Mouse (Mus musculus): ENCODE results near the gene Dap. TPM values are rescaled to one million over a fixed set of nuclear protein-coding genes. Genes with fewer than 3 reads are reported as not detected.
A peak's percentile ranks its signal among the peaks of the same experiment; 100 is the strongest.

Dap gene
- 44.0 and 103 TPM in 2 replicates for total RNA-seq (2017)

DNA sequence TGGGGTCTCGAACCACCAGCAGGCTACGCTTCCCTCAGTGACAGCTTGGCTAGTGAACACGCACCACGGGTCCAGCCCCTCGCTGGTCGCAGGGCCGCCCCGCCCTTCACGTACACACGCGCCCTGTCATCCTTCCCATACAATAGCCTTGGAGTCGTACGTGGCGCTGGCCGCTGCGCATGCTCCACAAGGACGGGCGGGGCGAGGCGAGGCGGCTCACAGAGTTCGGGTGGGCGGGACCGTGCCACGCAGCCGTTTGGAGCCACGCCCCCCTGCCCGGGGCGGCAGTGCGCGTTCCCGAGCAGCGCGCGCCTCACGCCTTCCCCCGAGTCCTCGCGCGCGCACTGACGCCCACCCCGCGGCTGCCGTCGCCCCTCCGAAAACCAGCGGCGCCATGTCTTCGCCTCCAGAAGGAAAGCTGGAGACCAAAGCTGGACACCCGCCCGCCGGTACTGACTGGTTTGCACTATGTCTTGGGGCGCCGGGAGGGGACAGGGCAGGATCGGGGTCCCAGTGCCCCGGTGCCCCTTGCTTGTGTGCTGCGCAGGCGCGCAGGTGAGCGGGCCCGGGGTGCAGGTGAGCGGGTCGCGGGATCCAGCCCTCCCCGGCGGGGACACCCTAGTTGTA is at the start of gene Dap:
Gene Dap, plus strand, starts transcription at position 180 of the 627 bp plus-strand sequence.
- ATAC-seq (replicated peaks in 1 of 2; ENCODE audit: insufficient read depth in 1 of 2, low FRiP score in 2 of 2, low TSS enrichment in 1 of 2, low read depth in 1 of 2, poor library complexity in 2 of 2, severe bottlenecking in 2 of 2), result peak; percentile 93 to 95

DNA sequence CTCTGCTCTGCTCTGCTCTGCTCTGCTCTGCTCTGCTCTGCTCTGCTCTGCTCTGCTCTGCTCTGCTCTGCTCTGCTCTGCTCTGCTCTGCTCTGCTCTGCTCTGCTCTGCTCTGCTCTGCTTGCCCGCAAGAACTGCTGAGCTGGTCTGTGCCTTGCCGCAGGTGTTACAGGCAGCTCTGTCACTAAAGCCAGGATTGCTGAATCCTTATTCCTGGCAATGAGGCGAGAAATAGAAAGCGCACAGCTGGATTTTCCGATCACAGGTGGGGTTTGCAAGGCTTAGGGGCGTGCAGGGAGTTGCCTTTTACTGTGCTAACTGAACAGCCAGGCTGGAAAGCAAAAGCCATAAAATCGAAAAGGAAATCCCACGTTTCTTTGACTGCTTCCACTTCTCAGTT is 47.5 kb upstream of the Dap start:
- ATAC-seq (replicated peaks in 1 of 2; ENCODE audit: insufficient read depth in 1 of 2, low FRiP score in 2 of 2, low TSS enrichment in 1 of 2, low read depth in 1 of 2, poor library complexity in 2 of 2, severe bottlenecking in 2 of 2), result no peak

DNA sequence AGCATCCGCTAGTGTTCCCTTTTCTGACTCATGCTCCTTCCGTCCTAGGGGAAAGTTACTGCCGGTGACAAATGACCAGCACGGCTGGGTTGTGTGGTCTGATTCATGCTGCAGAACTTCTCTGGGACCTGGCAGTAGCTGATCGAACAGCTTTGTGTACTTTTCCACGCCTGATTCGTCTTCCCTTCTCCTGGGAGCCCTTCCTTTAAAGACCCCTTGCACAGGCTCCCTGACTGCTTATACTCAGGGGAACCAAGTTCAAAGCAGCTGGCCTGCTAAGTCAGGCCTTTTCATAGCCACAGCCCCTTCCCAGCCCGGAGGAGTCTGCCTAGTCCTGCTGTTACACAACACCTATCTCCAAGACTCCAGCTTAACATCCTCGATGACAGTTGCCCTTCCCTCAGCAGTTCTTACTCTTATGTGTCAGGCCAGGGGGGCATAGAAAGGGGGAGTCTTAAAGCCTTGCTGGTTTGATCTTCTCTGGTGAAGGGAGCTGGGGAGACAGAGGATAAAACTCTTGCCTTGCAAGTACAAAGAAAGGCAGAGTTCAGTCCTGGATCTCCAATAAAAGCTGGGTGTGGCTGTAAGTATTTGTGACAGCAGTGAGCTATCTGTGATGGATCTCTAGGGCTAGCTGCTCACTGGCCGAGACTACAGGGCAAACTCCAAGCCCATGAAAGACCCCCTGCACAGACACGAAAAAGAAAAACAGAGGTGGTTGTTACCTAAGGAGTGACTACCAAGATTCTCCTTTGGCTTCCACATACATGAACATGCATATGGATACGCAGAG is 39.3 kb upstream of the Dap start:
- no peak for ATAC-seq (replicated peaks in 1 of 2; ENCODE audit: insufficient read depth in 1 of 2, low FRiP score in 2 of 2, low TSS enrichment in 1 of 2, low read depth in 1 of 2, poor library complexity in 2 of 2, severe bottlenecking in 2 of 2)

DNA sequence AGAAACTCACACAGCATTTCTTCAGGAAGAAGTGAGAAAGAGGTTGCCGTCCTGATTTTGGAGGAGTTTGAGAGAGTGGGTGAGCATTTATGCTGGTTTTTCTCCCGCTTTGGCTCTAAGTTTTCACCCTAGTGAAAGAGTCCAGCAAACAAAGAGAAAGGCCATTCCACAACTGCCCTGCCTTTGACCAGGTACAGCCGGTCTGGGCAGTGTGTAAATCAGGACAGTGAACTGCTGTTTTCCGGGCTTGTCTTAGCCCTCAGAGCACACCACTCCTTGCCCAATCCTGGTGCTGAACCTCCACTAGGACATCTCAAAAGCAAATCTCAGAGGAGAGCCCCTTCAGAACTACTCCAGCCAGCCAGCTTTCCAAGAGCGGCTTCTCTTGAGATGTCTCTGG is 38.6 kb upstream of the Dap start:
- no peak for ATAC-seq (replicated peaks in 1 of 2; ENCODE audit: insufficient read depth in 1 of 2, low FRiP score in 2 of 2, low TSS enrichment in 1 of 2, low read depth in 1 of 2, poor library complexity in 2 of 2, severe bottlenecking in 2 of 2)

DNA sequence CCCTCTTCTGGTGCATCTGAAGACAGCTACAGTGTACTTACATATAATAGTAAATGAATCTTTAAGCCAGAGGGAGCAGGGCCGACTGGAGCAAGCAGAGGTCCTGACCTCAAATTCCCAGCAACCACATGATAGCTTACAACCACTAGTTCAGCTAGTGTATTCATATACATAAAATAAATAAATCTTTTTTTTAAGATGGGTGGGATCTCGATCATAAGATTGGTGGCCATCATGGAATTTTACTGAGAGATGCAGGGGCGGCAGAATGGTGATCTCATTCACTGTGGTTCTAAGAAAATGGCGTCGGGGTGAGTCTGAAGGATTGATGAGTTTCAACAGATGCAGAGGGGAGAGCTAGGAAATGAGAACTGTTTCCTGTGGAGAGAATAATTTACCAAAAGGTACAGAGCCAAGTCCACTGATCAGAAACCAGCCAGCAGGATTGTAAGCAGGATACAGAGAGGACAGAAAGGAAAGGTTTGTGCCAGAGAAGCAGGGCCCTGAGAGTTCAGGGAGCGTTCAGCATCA is 37.7 kb upstream of the Dap start:
- no peak for ATAC-seq (replicated peaks in 1 of 2; ENCODE audit: insufficient read depth in 1 of 2, low FRiP score in 2 of 2, low TSS enrichment in 1 of 2, low read depth in 1 of 2, poor library complexity in 2 of 2, severe bottlenecking in 2 of 2)

DNA sequence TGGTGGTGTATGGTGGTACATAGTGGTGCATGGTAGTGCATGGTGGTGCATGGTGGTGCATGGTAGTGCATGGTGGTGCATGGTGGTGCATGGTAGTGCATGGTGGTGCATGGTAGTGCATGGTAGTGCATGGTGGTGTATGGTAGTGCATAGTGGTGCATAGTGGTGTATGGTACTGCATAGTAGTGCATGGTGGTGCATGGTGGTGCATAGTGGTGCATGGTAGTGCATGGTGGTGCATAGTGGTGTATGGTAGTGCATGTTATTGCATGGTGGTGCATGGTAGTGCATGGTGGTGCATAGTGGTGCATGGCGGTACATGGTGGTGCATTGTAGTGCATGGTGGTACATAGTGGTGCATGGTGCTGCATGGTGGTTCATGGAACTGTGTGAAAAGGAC is 31.6 kb upstream of the Dap start:
- ATAC-seq (replicated peaks in 1 of 2; ENCODE audit: insufficient read depth in 1 of 2, low FRiP score in 2 of 2, low TSS enrichment in 1 of 2, low read depth in 1 of 2, poor library complexity in 2 of 2, severe bottlenecking in 2 of 2), result no peak

DNA sequence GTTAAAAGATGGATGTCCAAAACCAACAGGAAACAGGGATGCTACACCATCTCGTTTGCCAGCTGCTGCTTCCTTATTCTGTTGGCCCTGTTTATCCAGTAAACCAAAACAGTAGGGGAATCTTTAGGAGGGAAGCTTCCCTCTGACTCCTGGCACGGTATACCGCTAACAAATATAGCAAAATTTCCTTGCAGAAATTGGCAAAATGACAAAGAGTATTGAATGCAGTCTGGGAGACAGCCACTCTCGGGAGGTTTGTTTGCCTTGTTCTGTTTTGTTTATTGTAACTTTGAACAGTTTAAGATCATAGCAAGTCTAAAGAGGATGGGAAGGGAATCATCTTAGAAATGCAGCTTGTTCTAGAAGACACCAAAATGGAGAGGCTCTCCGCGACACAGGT is 28.3 kb upstream of the Dap start:
- no peak for ATAC-seq (replicated peaks in 1 of 2; ENCODE audit: insufficient read depth in 1 of 2, low FRiP score in 2 of 2, low TSS enrichment in 1 of 2, low read depth in 1 of 2, poor library complexity in 2 of 2, severe bottlenecking in 2 of 2)

DNA sequence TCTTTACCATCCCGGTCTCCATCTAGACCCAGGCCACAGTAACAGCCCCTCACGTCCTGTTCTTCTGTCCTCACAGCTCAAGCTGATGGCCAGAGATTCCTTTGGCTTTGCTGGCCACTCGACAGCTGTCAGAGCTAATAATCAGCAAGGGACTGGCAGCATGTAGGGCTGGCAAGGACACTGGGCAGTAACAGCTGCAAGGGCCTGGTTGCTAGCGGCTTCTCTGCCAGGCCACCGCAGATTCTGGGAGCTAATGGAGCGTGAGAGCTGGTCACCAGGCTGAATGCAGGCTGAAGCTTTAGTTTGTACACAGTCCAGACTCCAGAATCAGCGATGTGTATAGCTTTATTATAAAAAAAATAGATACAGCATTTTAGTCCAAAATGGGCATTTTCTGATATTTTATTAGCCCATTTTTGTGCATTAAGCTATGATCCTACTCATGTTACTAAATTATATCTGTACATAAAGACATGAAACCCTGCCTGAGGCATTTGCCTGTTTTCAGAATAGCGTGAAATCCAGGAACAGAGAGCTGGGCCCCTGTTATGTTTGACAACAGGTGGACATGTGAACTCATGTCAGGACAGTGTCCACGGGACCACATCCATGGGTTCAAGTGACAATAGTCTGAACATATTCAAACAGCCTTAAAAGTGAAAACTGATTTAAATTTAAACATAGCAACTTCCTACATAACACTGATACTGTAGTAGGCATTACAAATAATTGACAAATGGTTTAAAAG is 16.6 kb upstream of the Dap start:
- no peak for ATAC-seq (replicated peaks in 1 of 2; ENCODE audit: insufficient read depth in 1 of 2, low FRiP score in 2 of 2, low TSS enrichment in 1 of 2, low read depth in 1 of 2, poor library complexity in 2 of 2, severe bottlenecking in 2 of 2)

DNA sequence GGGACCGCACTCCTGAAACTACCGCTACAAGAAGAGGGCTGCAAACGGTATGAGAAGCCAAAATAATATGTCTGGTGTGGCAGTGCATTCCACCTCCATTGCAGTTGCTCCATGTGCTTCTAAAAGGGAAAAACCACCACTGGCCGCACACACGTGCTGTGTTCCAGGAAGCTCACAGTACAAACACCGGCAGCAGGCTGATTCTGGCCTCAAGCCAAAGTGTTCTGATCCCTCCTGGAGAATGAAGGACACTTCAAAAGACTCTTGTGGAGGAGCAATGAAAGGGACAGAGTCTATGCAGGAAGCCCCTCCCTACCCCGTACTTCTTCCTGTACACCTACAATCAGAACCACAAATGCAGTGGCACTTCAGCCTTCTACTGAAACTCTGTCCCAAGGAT is 12.2 kb upstream of the Dap start:
- no peak for ATAC-seq (replicated peaks in 1 of 2; ENCODE audit: insufficient read depth in 1 of 2, low FRiP score in 2 of 2, low TSS enrichment in 1 of 2, low read depth in 1 of 2, poor library complexity in 2 of 2, severe bottlenecking in 2 of 2)

DNA sequence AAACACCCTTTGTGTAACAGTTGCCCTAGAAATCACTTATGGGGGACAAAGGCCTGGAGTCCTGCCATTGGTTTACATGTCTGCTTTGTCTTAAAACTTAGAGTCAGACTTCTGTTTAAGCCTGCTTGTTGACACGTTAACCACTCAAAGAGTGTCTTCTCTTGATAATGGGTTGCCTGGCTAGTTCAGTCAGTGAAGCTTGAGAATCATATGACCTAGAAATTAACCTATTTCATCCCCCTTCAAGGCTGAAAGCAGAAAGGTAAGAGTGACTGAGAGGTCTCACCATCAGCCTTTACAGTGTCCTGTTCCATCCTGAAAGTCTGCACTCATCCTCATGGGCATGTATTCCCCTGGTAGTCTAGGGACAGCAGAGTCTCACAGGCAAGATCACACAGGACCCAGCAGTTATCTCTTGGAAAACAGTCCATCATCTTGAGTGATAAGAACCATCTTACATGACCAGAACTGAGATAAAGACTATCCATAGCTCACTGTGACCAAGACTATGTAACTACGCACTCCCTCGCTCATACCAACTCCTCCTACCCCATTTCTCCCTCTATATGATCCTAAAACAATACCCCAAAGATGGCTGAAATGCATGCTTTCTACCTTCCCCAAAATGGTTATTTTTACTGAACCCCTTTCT is 10.4 kb upstream of the Dap start:
- ATAC-seq (replicated peaks in 1 of 2; ENCODE audit: insufficient read depth in 1 of 2, low FRiP score in 2 of 2, low TSS enrichment in 1 of 2, low read depth in 1 of 2, poor library complexity in 2 of 2, severe bottlenecking in 2 of 2), result no peak

DNA sequence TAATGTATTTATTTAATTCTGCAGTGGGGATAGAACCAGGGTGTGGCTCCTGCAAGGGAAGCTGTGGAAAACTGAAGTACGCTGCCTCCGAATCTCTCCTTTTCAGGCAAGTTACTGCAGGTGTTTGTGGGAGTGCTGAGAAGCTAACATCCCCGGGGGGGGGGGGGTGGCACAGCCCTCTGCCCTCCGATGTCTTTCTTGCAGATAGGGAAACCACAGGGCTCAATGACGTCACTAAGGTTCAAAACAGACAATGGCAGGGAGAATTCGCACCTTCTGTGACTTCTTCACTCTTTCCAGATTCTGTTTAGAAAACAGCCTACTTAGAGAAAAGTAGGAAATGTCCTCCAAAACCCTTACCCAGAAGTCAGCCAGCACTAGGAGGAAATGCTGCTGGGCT is 1.9 kb upstream of the Dap start:
- ATAC-seq (replicated peaks in 1 of 2; ENCODE audit: insufficient read depth in 1 of 2, low FRiP score in 2 of 2, low TSS enrichment in 1 of 2, low read depth in 1 of 2, poor library complexity in 2 of 2, severe bottlenecking in 2 of 2), result no peak

DNA sequence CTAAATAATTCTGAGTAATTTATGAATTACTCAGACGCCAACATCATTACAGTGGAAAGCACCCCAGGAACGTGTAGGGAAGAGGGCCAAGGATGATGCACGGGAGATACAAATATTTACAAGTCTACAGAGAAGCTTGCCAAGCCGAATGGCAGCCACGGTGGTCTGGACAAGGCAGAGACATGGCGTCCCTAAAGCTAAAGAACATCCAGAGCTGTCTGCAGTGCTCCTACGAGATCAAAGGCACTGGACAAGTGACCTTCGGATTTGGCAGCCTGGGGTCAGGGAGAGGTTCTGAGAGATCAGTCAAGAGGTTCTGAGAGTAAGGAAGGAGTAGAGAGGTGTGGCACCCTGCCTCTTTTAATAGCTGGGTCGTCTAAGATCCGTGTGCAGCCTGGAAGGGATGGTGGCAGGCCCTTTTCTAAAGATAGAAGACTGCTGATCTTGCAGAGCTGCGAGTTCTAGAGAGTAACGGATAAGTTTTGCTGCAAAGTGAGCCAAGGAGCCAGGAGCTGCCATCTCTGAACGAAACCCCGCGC is 449 bp upstream of the Dap start:
- no peak for ATAC-seq (replicated peaks in 1 of 2; ENCODE audit: insufficient read depth in 1 of 2, low FRiP score in 2 of 2, low TSS enrichment in 1 of 2, low read depth in 1 of 2, poor library complexity in 2 of 2, severe bottlenecking in 2 of 2)

DNA sequence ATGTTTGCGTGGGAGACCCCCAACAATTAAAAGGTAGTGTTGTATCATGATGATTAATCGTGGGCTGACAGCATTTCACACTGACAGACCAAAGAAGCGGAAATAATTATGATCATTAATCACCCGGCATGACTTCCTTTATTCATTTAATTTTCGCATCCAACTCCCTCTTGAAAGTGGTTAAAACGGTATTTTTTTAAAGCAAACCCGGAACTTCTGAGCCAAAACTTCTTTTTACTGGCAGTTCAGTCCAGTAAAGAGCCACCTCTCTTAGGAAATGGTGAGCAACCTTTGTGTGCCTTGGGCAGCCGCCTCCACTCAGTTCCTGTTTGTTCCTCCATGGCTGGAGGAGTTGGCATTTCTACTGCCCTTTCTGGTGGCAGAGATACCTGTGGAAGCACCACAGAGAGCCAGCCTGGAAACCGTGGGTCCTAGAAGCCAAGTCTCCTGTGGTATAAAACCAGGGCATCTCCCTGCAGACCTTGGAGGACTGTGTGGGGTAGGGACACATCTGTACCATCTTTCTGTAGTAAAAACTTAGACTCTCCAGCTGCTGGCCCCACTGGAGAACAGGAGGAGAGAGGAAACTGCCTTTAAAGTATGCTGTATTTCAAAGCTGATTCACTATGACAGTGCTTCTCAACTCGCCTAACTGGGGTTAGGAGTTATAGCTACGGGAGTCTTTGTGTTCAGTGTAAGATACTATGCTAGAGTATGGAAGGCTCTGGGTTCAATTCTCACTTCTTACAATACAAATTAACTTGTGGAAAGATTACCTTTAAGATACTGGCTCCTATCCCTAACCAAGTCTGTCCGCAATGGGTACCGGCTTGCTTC is 910 bp downstream of the Dap start:
- ATAC-seq (replicated peaks in 1 of 2; ENCODE audit: insufficient read depth in 1 of 2, low FRiP score in 2 of 2, low TSS enrichment in 1 of 2, low read depth in 1 of 2, poor library complexity in 2 of 2, severe bottlenecking in 2 of 2), result peak; percentile 23 to 33

DNA sequence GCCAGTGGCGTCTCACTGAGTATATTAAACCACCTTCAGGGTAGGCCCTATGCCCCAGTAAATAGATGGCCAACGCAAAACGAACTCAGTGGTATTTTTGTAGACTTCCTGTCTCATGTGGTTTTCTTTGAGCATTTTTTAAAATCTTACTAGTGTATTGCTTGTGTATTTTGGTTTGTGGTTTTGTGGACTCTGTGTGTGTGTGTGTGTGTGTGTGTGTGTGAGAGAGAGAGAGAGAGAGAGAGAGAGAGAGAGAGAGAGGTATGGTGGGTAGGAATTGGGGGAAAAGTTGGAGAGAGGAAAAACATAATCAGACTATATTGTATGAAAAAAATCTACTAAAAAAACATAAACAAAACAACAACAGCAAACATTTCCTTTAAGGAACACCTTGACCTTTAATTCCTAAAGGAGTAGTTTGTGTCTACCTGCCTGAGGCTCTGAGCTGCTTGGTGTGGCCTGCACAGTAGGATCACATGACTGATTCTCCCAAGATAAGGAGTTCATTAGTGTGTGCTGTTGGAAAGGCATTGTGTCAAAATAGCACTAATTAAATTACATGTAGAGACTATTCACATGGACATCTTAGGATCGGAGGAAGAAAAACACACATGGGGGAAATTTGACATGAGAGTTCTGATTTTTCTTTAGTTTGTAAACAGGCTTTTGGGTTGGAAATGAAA is 1.7 kb downstream of the Dap start:
- no peak for ATAC-seq (replicated peaks in 1 of 2; ENCODE audit: insufficient read depth in 1 of 2, low FRiP score in 2 of 2, low TSS enrichment in 1 of 2, low read depth in 1 of 2, poor library complexity in 2 of 2, severe bottlenecking in 2 of 2)

DNA sequence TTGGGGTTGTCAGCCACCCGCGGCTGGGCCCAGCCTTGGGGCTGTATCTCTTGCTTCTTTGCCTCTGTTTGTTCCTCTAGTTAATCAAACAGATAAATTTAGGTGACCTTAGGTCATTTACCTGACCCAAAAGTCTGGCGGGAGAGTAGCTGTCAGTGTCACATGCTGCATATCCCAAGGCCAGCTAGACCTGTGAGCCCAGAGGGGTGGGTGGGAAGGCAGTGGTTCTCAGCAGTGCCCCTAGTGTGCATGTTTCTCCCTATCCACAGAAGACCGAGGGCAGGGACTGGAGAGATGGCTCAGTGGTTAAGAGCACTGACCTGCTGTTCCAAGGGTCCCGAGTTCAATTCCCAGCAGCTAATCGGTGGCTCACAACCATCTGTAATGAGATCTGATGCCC is 2.4 kb downstream of the Dap start:
- no peak for ATAC-seq (replicated peaks in 1 of 2; ENCODE audit: insufficient read depth in 1 of 2, low FRiP score in 2 of 2, low TSS enrichment in 1 of 2, low read depth in 1 of 2, poor library complexity in 2 of 2, severe bottlenecking in 2 of 2)

DNA sequence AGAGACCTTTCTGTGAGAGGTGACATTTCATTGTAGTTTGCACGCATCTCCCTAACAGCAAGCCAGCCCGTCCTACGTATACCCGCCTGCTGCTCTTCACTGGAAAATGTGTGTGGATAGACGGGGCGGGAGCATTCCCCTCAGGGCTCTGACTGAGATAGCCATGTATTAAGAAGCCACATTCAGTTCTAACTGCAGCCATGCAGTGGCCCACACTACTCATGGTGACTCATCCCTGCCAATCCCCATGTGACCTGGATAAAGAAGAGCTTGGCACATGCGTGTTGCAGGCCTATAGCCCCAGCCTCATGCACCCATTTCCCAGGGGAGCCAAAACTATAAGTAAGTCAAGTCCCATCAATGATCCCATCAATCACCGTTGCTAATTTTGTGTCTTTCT is 3.7 kb downstream of the Dap start:
- no peak for ATAC-seq (replicated peaks in 1 of 2; ENCODE audit: insufficient read depth in 1 of 2, low FRiP score in 2 of 2, low TSS enrichment in 1 of 2, low read depth in 1 of 2, poor library complexity in 2 of 2, severe bottlenecking in 2 of 2)
